Mouse (Mus musculus) lung, embryonic 14.5 days (tissue): ENCODE data around the gene Tmem109. TPM values are rescaled to one million over a fixed set of nuclear protein-coding genes. Genes with fewer than 3 reads are reported as not detected.
A peak's percentile ranks its signal among the peaks of the same experiment; 100 is the strongest.

Experiments
- ATAC-seq: fragments of 200-750 bp; cut with Nextera tagmentation; 2 replicates; pipeline ENCODE4 v1.8.0; 2017; ENCODE audit warnings: mild to moderate bottlenecking, moderate TSS enrichment, moderate library complexity; ENCODE audit not compliant: insufficient read depth
- DNase-seq: peaks from one replicate; pipeline ENCODE4 v3.0.0-alpha.2; 2015
- H3K27ac ChIP-seq: fragments of 300-500 bp; sonication (generic); 2 replicates; pipeline ENCODE4 v1.5.1; 2014; ENCODE audit warnings: low read depth, mild to moderate bottlenecking, moderate library complexity
- H3K27me3 ChIP-seq: fragments of 300-500 bp; sonication (generic); 2 replicates; pipeline ENCODE4 v1.6.1; 2014; ENCODE audit warnings: low read length, control low read depth; ENCODE audit not compliant: insufficient read depth
- H3K36me3 ChIP-seq: fragments of 300-500 bp; sonication (generic); 2 replicates; pipeline ENCODE4 v1.6.1; 2014; ENCODE audit warnings: control low read depth; ENCODE audit not compliant: insufficient read depth
- H3K4me1 ChIP-seq: fragments of 300-500 bp; sonication (generic); 2 replicates; pipeline ENCODE4 v1.6.1; 2014; ENCODE audit warnings: antibody characterized with exemption, control low read depth; ENCODE audit not compliant: insufficient read depth
- H3K4me2 ChIP-seq: fragments of 300-500 bp; sonication (generic); 2 replicates; pipeline ENCODE4 v1.6.1; 2014; ENCODE audit warnings: mild to moderate bottlenecking
- H3K4me3 ChIP-seq: fragments of 300-500 bp; sonication (generic); 2 replicates; pipeline ENCODE4 v1.5.1; 2014; ENCODE audit warnings: low read depth, low read length
- H3K9ac ChIP-seq: fragments of 300-500 bp; sonication (generic); 2 replicates; pipeline ENCODE4 v1.6.1; 2014
- H3K9me3 ChIP-seq: fragments of 300-500 bp; sonication (generic); 2 replicates; pipeline ENCODE4 v1.6.1; 2016; ENCODE audit warnings: low read depth, low read length, control low read depth
- CTCF ChIP-seq: IDR thresholded peaks from 2 replicates; pipeline ENCODE4 v1.5.1; 2016; ENCODE audit warnings: antibody characterized with exemption, low read depth
- WGBS: fragments of 180-500 bp; shearing (Covaris S2); extraction: QIAGEN DNeasy Blood & Tissue Kit; methylation state at CpG from one replicate; pipeline ENCODE4 v1.1.7; 2014; 5-methylcytosine and 5-hydroxymethylcytosine counted together
- polyA plus RNA-seq: library from polyadenylated mRNA; unstranded; fragments of >200 nt; fragmentation: Nextera tagmentation; extraction: Ambion mirVana; gene quantifications from 2 replicates; pipeline ENCODE4 v1.2.1, GENCODE M21; 2014

Tmem109 gene
- polyA plus RNA-seq, 1 experiment from 2014 or later, result 120 TPM

GRCm38 (mm10) chr19:10870676-10871075 lies 11.1 kb downstream of the Tmem109 start:
- Histone ChIP-seq H3K9ac (no peak overlapping the region), H3K36me3 (peaks cover 49% of the 10 kb centered on the region), H3K4me3 (no peak overlapping the region), H3K9me3 (no peaks in the 10 kb centered on the region), H3K27ac (peak overlapping the region; percentile 80; the same call in 1 of the 2 replicates), H3K4me2 (no peak overlapping the region), H3K27me3 (no peaks in the 10 kb centered on the region), H3K4me1 (0 out of 2 replicates have a peak, but pooled peaks cover 7% of the 10 kb centered on the region)
- ATAC-seq (no peak), DNase-seq (no peak)
- 84% methylated on average over 3 of the region's 3 CpGs for WGBS
- no peak for TF ChIP-seq CTCF

- peak within 1 kb of the TSS; percentile 80 for H3K27ac ChIP-seq
- 3% methylated on average over 8 of the region's 8 CpGs for WGBS
These were observed 11.8 kb downstream of the Tmem109 start, which contains the start of gene Tmem132a for GRCm38 (mm10) chr19:10869886-10870527. TSS of gene Tmem132a (minus strand) at chr19:10869940.

GRCm38 (mm10) chr19:10869241-10869885 lies 12.4 kb downstream of the Tmem109 start:
- Histone ChIP-seq H3K4me2 (peak overlapping the region; percentile 83), H3K27ac (peak overlapping the region; percentile 80), H3K9ac (peak overlapping the region; percentile 89), H3K4me3 (peak overlapping the region; percentile 85), H3K9me3 (no peaks in the 10 kb centered on the region), H3K4me1 (0 out of 2 replicates have a peak, but pooled peaks cover 7% of the 10 kb centered on the region), H3K36me3 (peaks cover 61% of the 10 kb centered on the region), H3K27me3 (no peaks in the 10 kb centered on the region)
- ATAC-seq, result peak; percentile 95
- TF ChIP-seq CTCF, result no peak
- DNase-seq, result peak; percentile 91
- WGBS, result under 1% methylated on average over 43 of the region's 43 CpGs

More at GRCm38 (mm10) chr19:10869886-10870527, 11.8 kb downstream of the Tmem109 start, which contains the start of gene Tmem132a:
- Histone ChIP-seq H3K4me3 (peak within 1 kb of the TSS; percentile 85), H3K4me1 (0 out of 2 replicates have a peak, but pooled peaks cover 7% of the 10 kb centered on the region), H3K9ac (peak within 1 kb of the TSS; percentile 89), H3K36me3 (peaks cover 56% of the 10 kb centered on the region), H3K27me3 (no peaks in the 10 kb centered on the region), H3K4me2 (peak within 1 kb of the TSS; percentile 83), H3K9me3 (no peaks in the 10 kb centered on the region)
- ATAC-seq (peak; percentile 56), DNase-seq (peak; percentile 74)
- TF ChIP-seq CTCF, result no peak

- Histone ChIP-seq H3K36me3 (peaks cover 61% of the 10 kb centered on the region), H3K9me3 (no peaks in the 10 kb centered on the region), H3K27me3 (no peaks in the 10 kb centered on the region), H3K4me1 (0 out of 2 replicates have a peak, but pooled peaks cover 7% of the 10 kb centered on the region), H3K4me2 (peak overlapping the region; percentile 83), H3K9ac (peak overlapping the region; percentile 89), H3K4me3 (peak overlapping the region; percentile 85), H3K27ac (0 out of 2 replicates have a peak overlapping the region, but pooled peaks have one; percentile 12)
- TF ChIP-seq CTCF, result no peak
- under 1% methylated on average over 17 of the region's 17 CpGs for WGBS
- DNase-seq, result peak; percentile 34
- peak; percentile 28 for ATAC-seq
These were observed 13.1 kb downstream of the Tmem109 start for GRCm38 (mm10) chr19:10868623-10869141.

- no peak overlapping the region for H3K27ac ChIP-seq
- ATAC-seq (no peak), DNase-seq (no peak)
- H3K9me3 ChIP-seq, result no peaks in the 10 kb centered on the region
- no peak for TF ChIP-seq CTCF
- 0 out of 2 replicates have a peak, but pooled peaks cover 7% of the 10 kb centered on the region for H3K4me1 ChIP-seq
- 22% methylated on average over 5 of the region's 5 CpGs for WGBS
- H3K9ac ChIP-seq, result peak overlapping the region; percentile 89
- H3K4me2 ChIP-seq, result peak overlapping the region; percentile 83
- no peaks in the 10 kb centered on the region for H3K27me3 ChIP-seq
- H3K36me3 ChIP-seq, result peaks cover 61% of the 10 kb centered on the region
- peak overlapping the region; percentile 85 for H3K4me3 ChIP-seq
These were observed 13.7 kb downstream of the Tmem109 start for GRCm38 (mm10) chr19:10867946-10868622.

DNA sequence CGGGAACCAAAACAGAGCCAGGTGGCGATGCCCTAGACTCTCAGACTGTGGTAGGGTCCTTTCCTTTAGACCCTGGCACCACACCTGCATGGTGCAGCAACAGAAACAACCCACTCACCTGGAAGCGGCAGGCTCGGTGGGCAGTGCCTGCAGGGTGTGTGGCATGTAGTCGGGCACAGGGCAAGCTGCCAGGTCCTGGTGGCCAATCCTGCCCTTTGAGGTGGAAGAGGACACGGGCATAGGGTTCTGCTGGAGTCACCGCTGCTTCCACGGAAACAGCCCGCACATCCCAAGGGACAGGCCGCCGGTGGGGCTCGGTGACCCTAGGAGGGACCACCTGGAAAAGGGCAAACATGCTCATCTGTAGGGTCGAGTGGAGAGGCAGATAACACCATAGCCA lies 15.4 kb downstream of the Tmem109 start:
- Histone ChIP-seq H3K4me3 (no peak overlapping the region), H3K9ac (no peak overlapping the region), H3K9me3 (no peaks in the 10 kb centered on the region), H3K27ac (no peak overlapping the region), H3K36me3 (peaks cover 61% of the 10 kb centered on the region), H3K4me1 (0 out of 2 replicates have a peak, but pooled peaks cover 7% of the 10 kb centered on the region), H3K4me2 (no peak overlapping the region), H3K27me3 (no peaks in the 10 kb centered on the region)
- no peak for TF ChIP-seq CTCF
- DNase-seq (no peak), ATAC-seq (no peak)
- 91% methylated on average over 13 of the region's 13 CpGs for WGBS
